Mouse (Mus musculus) bone marrow, adult 2 months (tissue): ENCODE measurements around the gene Smco4.

Experiments
- CTCF ChIP-seq: fragments of 200-500 bp; IDR thresholded peaks from 2 replicates; pipeline ENCODE4 v1.5.1; 2011; ENCODE audit warnings: low read length, control low read depth; ENCODE audit not compliant: control insufficient read depth, insufficient read depth
- POLR2A ChIP-seq: fragments of 200-500 bp; IDR thresholded peaks from 2 replicates; pipeline ENCODE4 v1.6.1; 2011; ENCODE audit warnings: low read depth, mild to moderate bottlenecking, control low read depth, low read length, borderline replicate concordance; ENCODE audit not compliant: control insufficient read depth

DNA sequence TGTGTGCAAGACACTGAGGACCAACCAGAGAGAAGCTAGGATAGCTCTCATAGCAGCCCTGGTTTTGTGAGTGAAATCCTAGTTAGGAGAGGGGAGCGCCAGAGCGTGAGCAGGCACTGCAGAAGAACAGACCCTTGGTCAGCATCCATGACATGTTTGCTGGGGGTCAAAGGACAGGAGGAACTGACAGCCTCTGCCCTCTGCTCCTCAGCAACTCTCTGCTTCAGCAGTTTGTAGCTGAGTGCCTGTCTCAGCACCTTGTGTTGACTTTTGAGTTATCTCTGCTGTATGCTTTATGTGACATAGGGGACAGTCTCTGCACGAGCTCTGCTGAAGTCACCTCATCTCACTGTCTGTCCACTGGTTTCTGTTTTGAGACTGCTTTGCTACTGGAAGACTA lies 13.6 kb downstream of the Smco4 start:
- no peak for TF ChIP-seq CTCF
- TF ChIP-seq POLR2A: no peak
